Mouse (Mus musculus): ENCODE results near the gene Aurka. TPM values are rescaled to one million over a fixed set of nuclear protein-coding genes. Genes with fewer than 3 reads are reported as not detected.

Gene Aurka
- polyA plus RNA-seq, 1 experiment, result 121 TPM

GRCm38 (mm10) chr2:172394052-172394392 lies 23.7 kb upstream of the Aurka start:
- Histone ChIP-seq H3K27me3 (ENCODE audit: control insufficient read depth, insufficient read depth, insufficient read length) (peaks cover 6% of the 10 kb centered on the region), H3ac (ENCODE audit: control insufficient read depth, insufficient read length, low read depth) (no peak overlapping the region), H3K36me3 (ENCODE audit: control insufficient read depth, insufficient read depth) (no peaks in the 10 kb centered on the region), H3K79me2 (ENCODE audit: control insufficient read depth, insufficient read depth) (no peaks in the 10 kb centered on the region), H3K4me3 (ENCODE audit: insufficient read depth, poor library complexity, severe bottlenecking) (no peak overlapping the region), H3K79me3 (ENCODE audit: low read depth) (no peaks in the 10 kb centered on the region)
- no peak for TF ChIP-seq MAX (IDR thresholded peaks at IDR 0.05)
- TF ChIP-seq MYOD1 (IDR thresholded peaks at IDR 0.05; ENCODE audit: control insufficient read depth, insufficient read length, low read depth), result no peak
- TF ChIP-seq MYOG (IDR thresholded peaks at IDR 0.05; ENCODE audit: control insufficient read depth, extremely low read depth, insufficient read length), result no peak
- TF ChIP-seq USF1 (IDR thresholded peaks at IDR 0.05; ENCODE audit: low read depth), result no peak
- TF ChIP-seq CTCF (IDR thresholded peaks at IDR 0.05; ENCODE audit: control insufficient read depth, insufficient read depth, insufficient read length), result no peak

- no peaks in the 10 kb centered on the region for H3K36me3 ChIP-seq (ENCODE audit: control insufficient read depth, insufficient read depth)
- H3ac ChIP-seq (ENCODE audit: control insufficient read depth, insufficient read length, low read depth), result no peak within 1 kb of the TSS
- no peak within 1 kb of the TSS for H3K4me3 ChIP-seq (ENCODE audit: insufficient read depth, poor library complexity, severe bottlenecking)
- TF ChIP-seq MYOD1 (IDR thresholded peaks at IDR 0.05; ENCODE audit: control insufficient read depth, insufficient read length, low read depth), result no peak
- no peak for TF ChIP-seq USF1 (IDR thresholded peaks at IDR 0.05; ENCODE audit: low read depth)
- no peak for TF ChIP-seq MAX (IDR thresholded peaks at IDR 0.05)
- no peak for TF ChIP-seq MYOG (IDR thresholded peaks at IDR 0.05; ENCODE audit: control insufficient read depth, extremely low read depth, insufficient read length)
- no peak for TF ChIP-seq CEBPB (IDR thresholded peaks at IDR 0.05; ENCODE audit: low read depth)
- TF ChIP-seq FOSL1 (IDR thresholded peaks at IDR 0.05; ENCODE audit: insufficient read depth, low read length, poor library complexity, severe bottlenecking), result no peak
- TF ChIP-seq CTCF (IDR thresholded peaks at IDR 0.05; ENCODE audit: control insufficient read depth, insufficient read depth, insufficient read length), result no peak
- H3K79me2 ChIP-seq (ENCODE audit: control insufficient read depth, insufficient read depth), result no peaks in the 10 kb centered on the region
- H3K27me3 ChIP-seq (ENCODE audit: control insufficient read depth, insufficient read depth, insufficient read length), result peaks cover 5% of the 10 kb centered on the region
- no peaks in the 10 kb centered on the region for H3K79me3 ChIP-seq (ENCODE audit: low read depth)
Observed at GRCm38 (mm10) chr2:172393391-172394051, 23.2 kb upstream of the Aurka start, which contains the start of gene Cass4. Gene Cass4, plus strand, starts transcription at chr2:172393794.

- Histone ChIP-seq H3K27me3 (ENCODE audit: control insufficient read depth, insufficient read depth, insufficient read length) (no peaks in the 10 kb centered on the region), H3K4me3 (ENCODE audit: insufficient read depth, poor library complexity, severe bottlenecking) (no peak overlapping the region), H3K79me3 (ENCODE audit: low read depth) (no peaks in the 10 kb centered on the region), H3ac (ENCODE audit: control insufficient read depth, insufficient read length, low read depth) (no peak overlapping the region), H3K79me2 (ENCODE audit: control insufficient read depth, insufficient read depth) (no peaks in the 10 kb centered on the region), H3K36me3 (ENCODE audit: control insufficient read depth, insufficient read depth) (no peaks in the 10 kb centered on the region)
- TF ChIP-seq CTCF (IDR thresholded peaks at IDR 0.05; ENCODE audit: control insufficient read depth, insufficient read depth, insufficient read length), result no peak
- no peak for TF ChIP-seq MYOG (IDR thresholded peaks at IDR 0.05; ENCODE audit: control insufficient read depth, extremely low read depth, insufficient read length)
- no peak for TF ChIP-seq USF1 (IDR thresholded peaks at IDR 0.05; ENCODE audit: low read depth)
- TF ChIP-seq FOSL1 (IDR thresholded peaks at IDR 0.05; ENCODE audit: insufficient read depth, low read length, poor library complexity, severe bottlenecking), result no peak
- no peak for TF ChIP-seq MYOD1 (IDR thresholded peaks at IDR 0.05; ENCODE audit: control insufficient read depth, insufficient read length, low read depth)
- TF ChIP-seq CEBPB (IDR thresholded peaks at IDR 0.05; ENCODE audit: low read depth), result no peak
- no peak for TF ChIP-seq MAX (IDR thresholded peaks at IDR 0.05)
Observed at GRCm38 (mm10) chr2:172392041-172392521, 21.7 kb upstream of the Aurka start.

GRCm38 (mm10) chr2:172390341-172390740 lies 20.0 kb upstream of the Aurka start:
- no peak overlapping the region for H3ac ChIP-seq (ENCODE audit: control insufficient read depth, insufficient read length, low read depth)
- TF ChIP-seq CTCF (IDR thresholded peaks at IDR 0.05; ENCODE audit: control insufficient read depth, insufficient read depth, insufficient read length) (no peak), MYOG (IDR thresholded peaks at IDR 0.05; ENCODE audit: control insufficient read depth, extremely low read depth, insufficient read length) (no peak), MYOD1 (IDR thresholded peaks at IDR 0.05; ENCODE audit: control insufficient read depth, insufficient read length, low read depth) (no peak), MAX (IDR thresholded peaks at IDR 0.05) (no peak), FOSL1 (IDR thresholded peaks at IDR 0.05; ENCODE audit: insufficient read depth, low read length, poor library complexity, severe bottlenecking) (no peak), USF1 (IDR thresholded peaks at IDR 0.05; ENCODE audit: low read depth) (no peak), CEBPB (IDR thresholded peaks at IDR 0.05; ENCODE audit: low read depth) (no peak)
- no peaks in the 10 kb centered on the region for H3K79me2 ChIP-seq (ENCODE audit: control insufficient read depth, insufficient read depth)
- H3K79me3 ChIP-seq (ENCODE audit: low read depth), result no peaks in the 10 kb centered on the region
- no peaks in the 10 kb centered on the region for H3K36me3 ChIP-seq (ENCODE audit: control insufficient read depth, insufficient read depth)
- no peak overlapping the region for H3K4me3 ChIP-seq (ENCODE audit: insufficient read depth, poor library complexity, severe bottlenecking)
- no peaks in the 10 kb centered on the region for H3K27me3 ChIP-seq (ENCODE audit: control insufficient read depth, insufficient read depth, insufficient read length)

GRCm38 (mm10) chr2:172384715-172385114 lies 14.4 kb upstream of the Aurka start:
- TF ChIP-seq MAX (IDR thresholded peaks at IDR 0.05) (no peak), CEBPB (IDR thresholded peaks at IDR 0.05; ENCODE audit: low read depth) (no peak)
- no peak overlapping the region for H3ac ChIP-seq (ENCODE audit: control insufficient read depth, insufficient read length, low read depth)
- H3K4me3 ChIP-seq (ENCODE audit: insufficient read depth, poor library complexity, severe bottlenecking), result no peak overlapping the region
- no peaks in the 10 kb centered on the region for H3K79me2 ChIP-seq (ENCODE audit: control insufficient read depth, insufficient read depth)
- H3K79me3 ChIP-seq (ENCODE audit: low read depth), result no peaks in the 10 kb centered on the region
- H3K27me3 ChIP-seq (ENCODE audit: control insufficient read depth, insufficient read depth, insufficient read length), result no peaks in the 10 kb centered on the region
- peaks cover 21% of the 10 kb centered on the region for H3K36me3 ChIP-seq (ENCODE audit: control insufficient read depth, insufficient read depth)

GRCm38 (mm10) chr2:172381898-172382297 lies 11.6 kb upstream of the Aurka start:
- no peak overlapping the region for H3K4me3 ChIP-seq (ENCODE audit: insufficient read depth, poor library complexity, severe bottlenecking)
- H3K79me2 ChIP-seq (ENCODE audit: control insufficient read depth, insufficient read depth), result peaks cover 5% of the 10 kb centered on the region
- peaks cover 49% of the 10 kb centered on the region for H3K36me3 ChIP-seq (ENCODE audit: control insufficient read depth, insufficient read depth)
- no peak overlapping the region for H3ac ChIP-seq (ENCODE audit: control insufficient read depth, insufficient read length, low read depth)
- TF ChIP-seq MAX (IDR thresholded peaks at IDR 0.05), result no peak
- no peak for TF ChIP-seq USF1 (IDR thresholded peaks at IDR 0.05; ENCODE audit: low read depth)
- no peak for TF ChIP-seq MYOG (IDR thresholded peaks at IDR 0.05; ENCODE audit: control insufficient read depth, extremely low read depth, insufficient read length)
- TF ChIP-seq CTCF (IDR thresholded peaks at IDR 0.05; ENCODE audit: control insufficient read depth, insufficient read depth, insufficient read length), result no peak
- TF ChIP-seq CEBPB (IDR thresholded peaks at IDR 0.05; ENCODE audit: low read depth), result no peak
- TF ChIP-seq FOSL1 (IDR thresholded peaks at IDR 0.05; ENCODE audit: insufficient read depth, low read length, poor library complexity, severe bottlenecking), result no peak
- H3K27me3 ChIP-seq (ENCODE audit: control insufficient read depth, insufficient read depth, insufficient read length), result no peaks in the 10 kb centered on the region
- peaks cover 7% of the 10 kb centered on the region for H3K79me3 ChIP-seq (ENCODE audit: low read depth)
